Mouse (Mus musculus): ENCODE results near the gene Aqp7. TPM values are rescaled to one million over a fixed set of nuclear protein-coding genes. Genes with fewer than 3 reads are reported as not detected.

Gene Aqp7
- polyA plus RNA-seq, 1 experiment from 2014 or later, result 0.74 TPM

DNA sequence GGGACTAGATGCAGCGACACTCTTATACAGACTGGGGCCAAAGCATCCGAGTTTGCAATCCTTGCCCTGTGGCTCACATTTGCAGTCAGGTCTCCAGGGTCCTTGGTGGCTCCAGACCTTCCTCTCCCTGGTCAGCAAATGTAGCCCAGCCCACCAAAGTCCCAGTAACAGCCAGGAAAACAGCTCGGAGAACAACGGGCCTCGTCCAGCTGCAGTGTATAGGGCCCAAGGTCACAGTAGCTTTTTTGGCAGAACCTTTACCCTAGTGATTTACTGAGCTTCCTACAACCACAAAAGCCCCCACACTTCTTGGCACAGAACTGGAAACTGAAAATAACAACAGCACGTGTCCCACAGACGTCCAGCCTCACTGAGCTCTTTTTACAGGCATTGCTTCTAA, 7.0 kb downstream of the Aqp7 start:
- no peaks in the 10 kb centered on the region for H3K27me3 ChIP-seq (replicated peaks; ENCODE audit: control insufficient read depth, insufficient read depth, low read length)
- H3K9ac ChIP-seq (ENCODE audit: low read depth, low read length), result no peak overlapping the region
- no peak for ATAC-seq (ENCODE audit: low read depth)
- H3K9me3 ChIP-seq (ENCODE audit: control insufficient read depth, low read length), result no peaks in the 10 kb centered on the region
- 64% methylated on average over 7 of the region's 7 CpGs for WGBS
- no peaks in the 10 kb centered on the region for H3K4me1 ChIP-seq (ENCODE audit: control insufficient read depth, insufficient read depth, low read length)
- no peak overlapping the region for H3K4me2 ChIP-seq (ENCODE audit: low read depth, low read length)
- no peak overlapping the region for H3K4me3 ChIP-seq (ENCODE audit: low read depth, low read length)
- peak; percentile 39 for DNase-seq (ENCODE audit: low spot score)
- no peak overlapping the region for H3K27ac ChIP-seq (replicated peaks; ENCODE audit: low read depth, low read length)
- H3K36me3 ChIP-seq (ENCODE audit: control insufficient read depth, insufficient read depth, low read length), result no peaks in the 10 kb centered on the region

DNA sequence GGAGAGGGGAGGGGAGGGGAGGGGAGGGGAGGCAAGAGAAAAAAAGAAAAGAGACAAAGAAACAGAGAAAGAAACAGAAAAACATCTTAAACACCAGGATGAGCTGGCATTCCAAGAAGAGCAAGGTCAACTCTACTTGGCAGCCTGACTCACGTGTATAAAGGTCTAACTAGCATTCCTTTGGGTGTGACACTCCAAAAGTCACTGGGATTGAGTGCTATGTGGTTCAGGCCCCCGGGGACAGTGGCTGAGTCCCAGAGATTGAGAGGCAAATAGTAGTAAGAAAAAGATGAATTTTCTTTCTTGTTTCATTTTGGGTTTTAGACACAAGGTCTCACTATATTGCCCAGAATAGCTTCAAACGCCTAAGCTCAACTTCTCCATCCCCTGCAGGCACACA, 10.0 kb downstream of the Aqp7 start:
- DNase-seq (ENCODE audit: low spot score) (no peak), ATAC-seq (ENCODE audit: low read depth) (no peak)
- Histone ChIP-seq H3K9me3 (ENCODE audit: control insufficient read depth, low read length) (no peaks in the 10 kb centered on the region), H3K27ac (replicated peaks; ENCODE audit: low read depth, low read length) (no peak overlapping the region), H3K4me2 (ENCODE audit: low read depth, low read length) (no peak overlapping the region), H3K36me3 (ENCODE audit: control insufficient read depth, insufficient read depth, low read length) (no peaks in the 10 kb centered on the region), H3K27me3 (replicated peaks; ENCODE audit: control insufficient read depth, insufficient read depth, low read length) (no peaks in the 10 kb centered on the region), H3K4me3 (ENCODE audit: low read depth, low read length) (no peak overlapping the region), H3K9ac (ENCODE audit: low read depth, low read length) (no peak overlapping the region), H3K4me1 (ENCODE audit: control insufficient read depth, insufficient read depth, low read length) (no peaks in the 10 kb centered on the region)
- WGBS, result 46% methylated on average over 3 of the region's 3 CpGs

DNA sequence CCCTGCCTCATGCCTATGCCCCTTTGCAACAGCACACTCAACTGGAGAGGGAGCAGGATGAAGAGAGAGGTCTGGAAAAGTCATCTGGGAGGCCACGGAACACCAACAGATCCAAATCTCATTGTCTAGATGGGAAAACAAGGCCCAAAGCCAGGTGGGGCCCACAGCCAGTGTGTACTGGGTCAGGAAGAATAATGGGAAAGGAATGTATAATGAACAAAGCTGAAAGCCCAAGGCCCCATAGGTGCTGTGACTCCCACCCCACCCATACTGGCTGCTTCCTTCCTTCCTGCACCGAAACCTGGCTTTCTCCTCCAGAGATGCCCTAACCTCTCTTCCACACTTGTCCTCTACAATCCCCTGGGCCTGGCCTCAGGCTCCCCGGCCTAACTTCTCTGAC, 16.7 kb downstream of the Aqp7 start:
- H3K27ac ChIP-seq (replicated peaks; ENCODE audit: low read depth, low read length), result no peak overlapping the region
- H3K9me3 ChIP-seq (ENCODE audit: control insufficient read depth, low read length), result no peaks in the 10 kb centered on the region
- DNase-seq (ENCODE audit: low spot score) (no peak), ATAC-seq (ENCODE audit: low read depth) (no peak)
- no peak overlapping the region for H3K4me3 ChIP-seq (ENCODE audit: low read depth, low read length)
- no peak overlapping the region for H3K9ac ChIP-seq (ENCODE audit: low read depth, low read length)
- WGBS, result 61% methylated on average over 3 of the region's 3 CpGs
- peaks cover 18% of the 10 kb centered on the region for H3K36me3 ChIP-seq (ENCODE audit: control insufficient read depth, insufficient read depth, low read length)
- H3K4me2 ChIP-seq (ENCODE audit: low read depth, low read length), result no peak overlapping the region
- no peaks in the 10 kb centered on the region for H3K4me1 ChIP-seq (ENCODE audit: control insufficient read depth, insufficient read depth, low read length)
- H3K27me3 ChIP-seq (replicated peaks; ENCODE audit: control insufficient read depth, insufficient read depth, low read length), result no peaks in the 10 kb centered on the region

DNA sequence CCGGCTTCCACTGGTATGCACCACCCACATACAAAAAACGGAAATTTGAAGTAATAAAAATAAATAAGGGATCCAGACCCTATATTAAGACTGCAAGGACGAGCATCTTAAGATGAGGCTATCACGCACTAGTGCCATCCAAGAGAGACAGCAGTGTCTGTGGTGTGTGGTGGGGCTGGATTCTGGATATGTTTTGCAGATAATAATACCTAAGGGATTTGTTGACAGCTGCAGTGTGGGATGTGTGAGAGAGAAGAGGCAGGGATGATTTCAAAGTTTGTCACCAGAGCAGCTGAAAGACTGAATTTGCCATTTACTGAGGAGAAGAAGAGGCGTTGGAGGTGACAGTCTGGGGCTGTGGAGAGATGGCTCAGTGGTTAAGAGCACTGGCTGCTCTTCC, 18.6 kb downstream of the Aqp7 start:
- 87% methylated on average over 5 of the region's 5 CpGs for WGBS
- ATAC-seq (ENCODE audit: low read depth), result no peak

DNA sequence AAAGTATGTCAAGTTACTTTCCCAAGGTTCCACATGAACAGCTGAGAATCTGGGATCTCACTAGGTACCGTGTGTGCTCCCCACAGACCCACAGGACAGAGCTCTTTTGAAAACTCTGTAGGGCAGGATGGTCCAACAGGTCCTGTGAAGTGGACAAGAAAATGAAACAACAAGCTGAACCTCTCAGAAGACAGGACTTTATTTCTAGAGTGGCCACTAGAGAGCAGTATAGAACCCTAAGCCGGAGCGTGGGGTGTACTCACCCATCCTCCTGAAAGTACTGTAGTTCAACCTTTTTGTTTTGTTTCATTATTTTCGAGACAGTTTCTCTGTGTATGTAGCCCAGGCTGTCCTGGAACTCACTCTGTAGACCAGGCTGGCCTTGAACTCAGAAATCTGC, 19.7 kb downstream of the Aqp7 start:
- Histone ChIP-seq H3K36me3 (ENCODE audit: control insufficient read depth, insufficient read depth, low read length) (peaks cover 45% of the 10 kb centered on the region), H3K4me3 (ENCODE audit: low read depth, low read length) (no peak overlapping the region), H3K27ac (replicated peaks; ENCODE audit: low read depth, low read length) (no peak overlapping the region), H3K4me2 (ENCODE audit: low read depth, low read length) (no peak overlapping the region), H3K4me1 (ENCODE audit: control insufficient read depth, insufficient read depth, low read length) (no peaks in the 10 kb centered on the region), H3K9me3 (ENCODE audit: control insufficient read depth, low read length) (no peaks in the 10 kb centered on the region), H3K27me3 (replicated peaks; ENCODE audit: control insufficient read depth, insufficient read depth, low read length) (no peaks in the 10 kb centered on the region), H3K9ac (ENCODE audit: low read depth, low read length) (no peak overlapping the region)
- ATAC-seq (ENCODE audit: low read depth) (no peak), DNase-seq (ENCODE audit: low spot score) (no peak)
- 83% methylated on average over 4 of the region's 4 CpGs for WGBS

More for the DNA sequence above, 18.6 kb downstream of the Aqp7 start:
- no peaks in the 10 kb centered on the region for H3K27me3 ChIP-seq (replicated peaks; ENCODE audit: control insufficient read depth, insufficient read depth, low read length)
- no peak overlapping the region for H3K4me3 ChIP-seq (ENCODE audit: low read depth, low read length)
- no peak overlapping the region for H3K4me2 ChIP-seq (ENCODE audit: low read depth, low read length)
- H3K4me1 ChIP-seq (ENCODE audit: control insufficient read depth, insufficient read depth, low read length), result no peaks in the 10 kb centered on the region
- DNase-seq (ENCODE audit: low spot score), result no peak
- H3K27ac ChIP-seq (replicated peaks; ENCODE audit: low read depth, low read length), result no peak overlapping the region
- H3K9ac ChIP-seq (ENCODE audit: low read depth, low read length), result no peak overlapping the region
- H3K9me3 ChIP-seq (ENCODE audit: control insufficient read depth, low read length), result no peaks in the 10 kb centered on the region
- peaks cover 34% of the 10 kb centered on the region for H3K36me3 ChIP-seq (ENCODE audit: control insufficient read depth, insufficient read depth, low read length)

DNA sequence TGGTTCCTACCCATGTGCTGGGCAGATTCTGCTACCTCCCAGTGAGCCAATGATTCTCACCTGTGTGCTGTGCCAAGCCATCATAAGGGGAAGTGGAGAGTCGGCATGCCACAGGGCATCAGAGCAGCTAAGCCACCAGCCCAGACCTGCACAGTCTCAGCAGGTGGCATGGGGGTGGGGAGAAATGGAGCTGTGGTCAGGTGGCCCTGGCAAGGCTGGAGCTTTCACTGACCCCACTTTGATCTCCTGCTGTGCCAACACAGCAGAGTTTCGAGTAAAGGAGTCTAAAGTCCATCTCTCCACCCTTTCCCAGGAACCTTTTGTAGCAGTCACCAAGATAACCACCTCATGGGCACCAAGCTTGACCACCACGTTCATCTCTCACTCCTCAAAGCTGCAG, 20.1 kb downstream of the Aqp7 start:
- Histone ChIP-seq H3K4me3 (ENCODE audit: low read depth, low read length) (no peak overlapping the region), H3K9me3 (ENCODE audit: control insufficient read depth, low read length) (no peaks in the 10 kb centered on the region), H3K4me2 (ENCODE audit: low read depth, low read length) (no peak overlapping the region), H3K27ac (replicated peaks; ENCODE audit: low read depth, low read length) (no peak overlapping the region), H3K27me3 (replicated peaks; ENCODE audit: control insufficient read depth, insufficient read depth, low read length) (no peaks in the 10 kb centered on the region), H3K4me1 (ENCODE audit: control insufficient read depth, insufficient read depth, low read length) (no peaks in the 10 kb centered on the region), H3K9ac (ENCODE audit: low read depth, low read length) (no peak overlapping the region), H3K36me3 (ENCODE audit: control insufficient read depth, insufficient read depth, low read length) (peaks cover 47% of the 10 kb centered on the region)
- 87% methylated on average over 3 of the region's 3 CpGs for WGBS
- no peak for ATAC-seq (ENCODE audit: low read depth)
- no peak for DNase-seq (ENCODE audit: low spot score)

DNA sequence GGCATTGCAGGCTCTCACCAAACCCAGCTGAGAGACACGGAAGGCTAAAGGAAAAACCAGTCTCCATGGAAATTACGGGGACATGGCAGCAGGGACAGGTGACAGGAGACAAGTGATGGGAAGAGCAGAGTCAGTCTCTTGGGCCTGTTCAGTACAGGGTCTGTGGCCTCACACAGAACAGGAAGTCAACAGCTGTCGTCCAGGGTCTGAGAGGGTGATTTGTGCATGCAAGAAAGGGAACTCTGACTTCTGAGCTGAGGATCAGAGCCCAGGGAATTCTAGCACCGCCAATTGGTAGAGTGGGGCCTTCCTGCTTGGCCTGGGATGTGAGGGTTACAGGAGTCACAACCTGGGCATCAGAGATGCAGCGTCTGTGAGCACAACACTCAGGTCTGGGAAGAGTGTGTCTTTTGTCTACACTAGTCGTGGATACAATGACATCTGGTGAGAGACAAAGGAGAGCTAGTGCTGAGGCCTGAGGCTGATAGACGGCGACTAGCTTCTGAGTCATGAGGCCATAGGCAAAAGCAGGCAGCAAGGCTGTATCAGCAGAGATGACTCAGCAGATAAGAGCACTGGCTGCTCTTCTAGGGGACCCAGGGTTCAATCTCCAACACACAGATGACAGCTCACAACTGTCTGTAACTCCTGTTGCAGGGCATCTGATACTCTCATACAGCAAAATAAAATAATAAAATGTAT, 21.7 kb downstream of the Aqp7 start:
- Histone ChIP-seq H3K4me1 (ENCODE audit: control insufficient read depth, insufficient read depth, low read length) (no peaks in the 10 kb centered on the region), H3K9me3 (ENCODE audit: control insufficient read depth, low read length) (no peaks in the 10 kb centered on the region), H3K36me3 (ENCODE audit: control insufficient read depth, insufficient read depth, low read length) (peaks cover 63% of the 10 kb centered on the region), H3K27me3 (replicated peaks; ENCODE audit: control insufficient read depth, insufficient read depth, low read length) (no peaks in the 10 kb centered on the region), H3K9ac (ENCODE audit: low read depth, low read length) (no peak overlapping the region), H3K4me2 (ENCODE audit: low read depth, low read length) (no peak overlapping the region), H3K4me3 (ENCODE audit: low read depth, low read length) (no peak overlapping the region), H3K27ac (replicated peaks; ENCODE audit: low read depth, low read length) (no peak overlapping the region; the same call in 1 of the 2 replicates)
- DNase-seq (ENCODE audit: low spot score), result no peak
- ATAC-seq (ENCODE audit: low read depth), result no peak
- 56% methylated on average over 8 of the region's 8 CpGs for WGBS

DNA sequence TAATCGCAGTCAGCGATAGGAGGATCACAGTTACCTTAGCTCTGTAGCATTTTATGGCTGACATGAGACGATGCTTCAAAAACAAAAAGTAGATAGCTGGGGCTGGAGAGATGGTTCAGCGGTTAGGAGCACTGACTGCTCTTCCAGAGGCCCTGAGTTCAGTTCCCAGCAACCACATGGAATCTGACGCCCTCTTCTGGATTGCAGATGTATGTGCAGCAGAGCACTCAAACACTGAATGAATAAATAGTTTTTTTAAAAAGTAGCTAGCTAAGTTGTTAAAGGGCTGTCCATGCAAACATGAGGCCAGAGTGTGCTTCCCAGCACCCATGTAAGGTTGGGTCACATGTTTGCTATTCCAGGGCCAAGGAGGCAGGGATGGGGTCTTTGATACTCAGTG, 26.8 kb downstream of the Aqp7 start:
- no peak overlapping the region for H3K27ac ChIP-seq (replicated peaks; ENCODE audit: low read depth, low read length)
- DNase-seq (ENCODE audit: low spot score) (no peak), ATAC-seq (ENCODE audit: low read depth) (no peak)
- no peak overlapping the region for H3K4me3 ChIP-seq (ENCODE audit: low read depth, low read length)
- no peaks in the 10 kb centered on the region for H3K27me3 ChIP-seq (replicated peaks; ENCODE audit: control insufficient read depth, insufficient read depth, low read length)
- H3K4me2 ChIP-seq (ENCODE audit: low read depth, low read length), result no peak overlapping the region
- no peaks in the 10 kb centered on the region for H3K4me1 ChIP-seq (ENCODE audit: control insufficient read depth, insufficient read depth, low read length)
- no peaks in the 10 kb centered on the region for H3K9me3 ChIP-seq (ENCODE audit: control insufficient read depth, low read length)
- peaks cover 79% of the 10 kb centered on the region for H3K36me3 ChIP-seq (ENCODE audit: control insufficient read depth, insufficient read depth, low read length)
- H3K9ac ChIP-seq (ENCODE audit: low read depth, low read length), result no peak overlapping the region
- WGBS, result 95% methylated on average over 5 of the region's 5 CpGs

DNA sequence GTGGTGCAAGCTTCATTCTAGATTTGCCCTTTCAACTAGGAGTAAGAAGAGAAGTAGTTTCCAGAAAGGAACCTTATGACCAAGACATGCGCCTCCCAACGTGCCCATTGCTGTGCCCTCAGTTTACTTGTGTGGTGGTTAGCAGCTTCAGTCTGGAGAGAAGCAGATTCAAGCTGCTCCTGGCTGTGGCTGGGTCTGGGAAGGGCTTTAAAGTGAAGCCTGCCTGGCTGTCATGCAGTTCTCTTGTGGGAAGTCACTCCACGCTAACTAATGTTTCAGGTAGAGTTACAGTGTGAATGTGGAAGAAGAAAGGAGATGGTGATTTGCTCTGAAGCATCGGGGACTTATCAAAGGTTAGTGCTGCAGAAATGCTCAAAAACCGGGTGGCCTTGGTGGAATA, 32.1 kb downstream of the Aqp7 start:
- H3K27ac ChIP-seq (replicated peaks; ENCODE audit: low read depth, low read length), result no peak overlapping the region
- no peak overlapping the region for H3K4me2 ChIP-seq (ENCODE audit: low read depth, low read length)
- peaks cover 78% of the 10 kb centered on the region for H3K36me3 ChIP-seq (ENCODE audit: control insufficient read depth, insufficient read depth, low read length)
- H3K4me1 ChIP-seq (ENCODE audit: control insufficient read depth, insufficient read depth, low read length), result no peaks in the 10 kb centered on the region
- no peak overlapping the region for H3K9ac ChIP-seq (ENCODE audit: low read depth, low read length)
- H3K27me3 ChIP-seq (replicated peaks; ENCODE audit: control insufficient read depth, insufficient read depth, low read length), result no peaks in the 10 kb centered on the region
- H3K4me3 ChIP-seq (ENCODE audit: low read depth, low read length), result no peak overlapping the region
- 95% methylated on average over 5 of the region's 5 CpGs for WGBS
- ATAC-seq (ENCODE audit: low read depth) (no peak), DNase-seq (ENCODE audit: low spot score) (no peak)
- no peaks in the 10 kb centered on the region for H3K9me3 ChIP-seq (ENCODE audit: control insufficient read depth, low read length)
